Mouse (Mus musculus) embryonic fibroblast, embryonic 13.5 days (primary cell): ENCODE results near the gene Specc1l.

Source experiments
- CTCF ChIP-seq: IDR thresholded peaks from 2 replicates; pipeline ENCODE4 v1.5.1; 2011; ENCODE audit warnings: mild to moderate bottlenecking, control low read depth, low read length, moderate library complexity, borderline replicate concordance; ENCODE audit not compliant: insufficient read depth
- POLR2A ChIP-seq: IDR thresholded peaks from 2 replicates; pipeline ENCODE4 v1.6.1; 2011; ENCODE audit warnings: low read depth, mild to moderate bottlenecking, control low read depth, low read length, moderate library complexity

- TF ChIP-seq CTCF (no peak), POLR2A (no peak)
These were observed 125.4 kb downstream of the Specc1l start for GRCm38 (mm10) chr10:75337231-75337630.
